Mouse (Mus musculus) spleen, embryonic (tissue): ENCODE results near the gene Vpreb3.

Source experiments
- CTCF ChIA-PET: fragments of 350-600 bp; sonication (Branson Sonifier 250); formaldehyde crosslinking; loops from one replicate; lab custom pipeline; 2022; lab: Charles Lee

Gene Vpreb3

DNA sequence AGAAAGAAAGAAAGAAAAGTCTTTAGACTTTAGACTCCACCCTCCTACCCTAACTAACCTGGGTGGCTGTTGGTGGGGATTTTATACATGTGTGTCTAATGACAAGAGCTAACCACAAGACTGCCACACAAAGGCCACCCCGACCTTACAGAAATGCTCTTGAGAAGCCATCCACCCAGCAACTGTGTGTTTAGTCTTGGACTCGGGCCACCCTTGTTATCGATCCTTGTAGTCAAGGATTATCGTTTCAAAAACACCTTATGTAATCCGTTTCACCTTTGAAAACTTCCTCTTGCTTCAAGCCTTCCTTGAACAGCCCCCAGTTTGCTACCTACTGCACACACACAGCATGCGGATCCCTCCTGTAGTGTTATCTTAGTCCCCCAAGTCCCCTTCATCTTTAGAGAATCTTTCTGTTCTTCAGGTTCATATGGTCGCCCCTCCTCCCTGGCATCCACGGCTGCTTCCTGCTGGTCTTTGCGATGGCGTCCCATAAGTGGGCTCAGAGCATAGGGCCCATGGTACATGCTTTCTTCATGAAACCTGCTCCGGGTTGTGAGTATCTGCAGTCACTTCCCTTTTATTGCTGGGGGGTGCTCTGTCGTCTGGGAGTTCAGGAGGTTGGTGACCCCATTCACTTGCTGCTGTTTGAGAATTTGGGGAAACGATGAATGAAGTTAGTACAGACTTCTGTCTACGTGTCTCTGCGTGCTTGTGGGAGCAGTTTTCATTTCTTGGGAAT lies at the start of gene Vpreb3:
TSS of gene Vpreb3 (plus strand) at position 322 of the 742 bp plus-strand sequence.
- CTCF ChIA-PET: interaction anchor here (0.7 kb wide), 1 partner anchor 10 kb away, joined by 3 read pairs; no protein-coding TSS in a partner anchor

- CTCF ChIA-PET: no interaction called here
Measured at GRCm38 (mm10) chr10:75893089-75893750, 49.6 kb upstream of the Vpreb3 start, which contains the start of gene Derl3. Derl3 (plus strand) TSS chr10:75893413.

- CTCF ChIA-PET: no interaction called here
Measured at GRCm38 (mm10) chr10:75894601-75895000, 48.3 kb upstream of the Vpreb3 start.

DNA sequence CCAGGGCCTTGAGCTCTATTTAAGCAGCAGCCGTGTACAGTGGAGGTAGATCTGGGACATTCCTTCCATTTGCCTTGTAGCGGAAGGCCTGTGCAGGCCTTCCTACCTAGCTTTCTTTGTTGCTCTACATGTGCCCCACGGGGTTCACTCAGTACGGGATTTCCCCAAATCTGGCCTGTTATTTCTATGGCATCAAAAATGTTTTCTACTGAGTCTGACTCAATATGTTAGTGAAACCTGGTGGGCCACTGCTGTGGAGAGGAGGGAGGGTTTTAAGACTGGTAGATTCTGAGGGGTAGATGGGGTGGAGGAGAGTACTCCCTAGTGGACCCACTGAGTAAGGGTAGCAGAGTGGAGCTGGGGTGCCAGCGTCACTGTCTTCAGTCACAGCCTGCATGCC lies 47.1 kb upstream of the Vpreb3 start:
- CTCF ChIA-PET: no interaction called here

DNA sequence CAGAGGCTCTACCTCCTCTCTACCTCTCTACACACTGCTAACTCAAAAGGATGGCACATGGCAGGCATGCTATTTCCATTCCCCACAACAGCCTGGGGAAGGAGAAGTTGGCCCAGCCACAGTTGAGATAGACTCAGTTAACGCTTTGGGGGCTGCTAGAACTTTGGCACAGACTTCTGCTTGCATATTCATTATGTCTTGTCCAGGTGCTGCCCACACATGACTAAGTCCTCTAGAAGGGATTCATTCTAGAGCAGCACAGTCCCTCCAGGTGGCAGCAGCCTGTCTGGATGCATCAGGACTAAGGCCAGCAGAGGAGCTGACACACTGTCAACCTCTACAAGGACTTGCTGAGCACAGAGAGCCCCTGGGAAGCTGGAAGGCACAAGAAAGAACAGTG lies 46.6 kb upstream of the Vpreb3 start:
- CTCF ChIA-PET: no interaction called here

DNA sequence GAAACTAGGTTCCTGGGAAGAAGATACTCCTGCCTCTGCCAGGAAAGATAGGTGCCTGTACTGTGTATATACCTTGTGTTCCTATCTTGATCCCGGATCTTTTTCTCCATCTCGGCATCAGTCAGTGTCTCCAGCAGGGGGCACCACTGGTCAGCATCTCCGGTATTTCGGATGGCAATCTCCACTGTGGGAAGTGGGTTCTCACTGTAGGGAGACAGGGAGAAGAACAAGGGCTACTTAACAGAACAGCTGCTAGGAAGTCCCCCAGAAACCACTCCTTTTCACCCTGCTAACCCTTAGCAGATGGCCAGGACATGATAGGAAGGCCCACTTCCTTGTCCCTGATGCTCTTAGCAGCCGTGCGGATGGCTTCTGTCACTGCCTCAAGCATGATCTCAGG lies 45.5 kb upstream of the Vpreb3 start:
- CTCF ChIA-PET: interaction anchor here (0.7 kb wide), 1 partner anchor 116 kb away, joined by 3 read pairs; the partner anchor contains the start of gene Gstt3

DNA sequence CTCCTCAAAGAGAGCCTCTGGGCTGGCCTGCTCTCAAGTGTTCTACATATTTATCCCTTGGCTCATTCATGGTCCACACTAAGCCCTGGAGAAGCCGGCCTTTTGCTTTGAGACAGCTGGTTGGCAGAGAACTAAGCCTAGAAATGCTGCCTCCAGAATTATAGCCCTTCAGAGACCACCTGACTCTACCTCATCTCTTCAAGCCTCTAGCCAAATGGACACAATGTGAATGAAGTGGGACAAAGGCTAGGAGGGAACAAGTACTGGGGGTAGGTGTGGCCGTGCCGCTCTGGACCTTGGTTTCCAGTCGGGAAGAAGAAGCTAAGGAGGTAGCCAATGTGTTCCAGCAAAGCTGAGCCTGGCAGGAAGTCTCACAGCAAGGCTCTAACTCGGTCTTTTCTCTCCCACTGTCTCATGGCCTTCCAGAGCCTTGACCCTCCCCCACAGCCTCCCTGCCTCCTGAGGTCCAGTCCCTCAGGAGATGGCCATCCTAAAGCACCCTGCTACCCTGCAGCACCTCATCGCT lies 44.8 kb upstream of the Vpreb3 start:
- CTCF ChIA-PET: interaction anchor here (0.7 kb wide), 1 partner anchor 117 kb away, joined by 3 read pairs; the partner anchor contains the start of gene Gstt3

- CTCF ChIA-PET: no interaction called here
Measured at GRCm38 (mm10) chr10:75898846-75899245, 44.0 kb upstream of the Vpreb3 start.

DNA sequence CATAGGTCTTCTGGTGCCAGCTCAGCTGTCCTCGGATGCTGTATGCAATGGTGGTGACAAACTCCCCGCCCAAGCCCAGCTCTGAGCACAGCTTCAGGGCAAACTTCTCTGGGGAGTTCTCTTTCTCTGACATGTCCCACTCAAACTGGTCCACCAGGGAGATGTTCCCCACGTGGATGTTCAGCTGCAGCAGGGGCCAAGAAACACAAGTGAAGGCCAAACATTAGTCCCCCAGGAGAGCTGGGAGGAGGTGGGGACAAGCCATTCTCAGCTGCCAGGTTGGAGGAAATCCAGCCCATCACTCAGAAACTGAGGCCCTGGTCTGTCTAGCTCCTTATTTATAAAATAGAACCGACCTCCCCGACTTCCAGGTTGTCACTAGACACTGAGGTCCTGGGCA lies 38.5 kb upstream of the Vpreb3 start:
- CTCF ChIA-PET: no interaction called here

- CTCF ChIA-PET: no interaction called here
Measured at GRCm38 (mm10) chr10:75906882-75907281, 36.0 kb upstream of the Vpreb3 start.

- CTCF ChIA-PET: no interaction called here
Measured at GRCm38 (mm10) chr10:75910698-75911097, 32.2 kb upstream of the Vpreb3 start.

GRCm38 (mm10) chr10:75913013-75913589 lies 29.8 kb upstream of the Vpreb3 start:
- CTCF ChIA-PET: interaction anchor here (0.6 kb wide), 1 partner anchor 327 kb away, joined by 5 read pairs; no protein-coding TSS in a partner anchor

DNA sequence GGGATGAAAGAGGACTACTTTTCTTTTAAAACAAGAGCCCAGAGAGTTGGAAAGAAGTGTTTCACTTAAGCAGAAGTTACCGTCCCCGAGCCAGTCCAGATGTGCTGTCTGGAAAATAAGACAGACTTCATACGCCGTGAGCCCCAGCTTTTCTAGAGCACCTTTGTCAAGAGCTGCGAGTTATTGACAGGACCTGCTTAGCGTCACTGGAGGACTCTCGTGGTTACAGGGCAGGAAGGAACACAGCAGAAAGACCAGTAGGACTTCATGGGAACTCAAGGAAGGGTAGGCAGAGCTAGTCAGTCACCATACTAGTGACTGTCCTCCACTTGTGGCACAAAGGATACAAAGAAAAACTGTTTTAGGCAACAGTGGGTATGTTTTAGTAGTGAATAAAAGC lies 27.3 kb upstream of the Vpreb3 start:
- CTCF ChIA-PET: no interaction called here

DNA sequence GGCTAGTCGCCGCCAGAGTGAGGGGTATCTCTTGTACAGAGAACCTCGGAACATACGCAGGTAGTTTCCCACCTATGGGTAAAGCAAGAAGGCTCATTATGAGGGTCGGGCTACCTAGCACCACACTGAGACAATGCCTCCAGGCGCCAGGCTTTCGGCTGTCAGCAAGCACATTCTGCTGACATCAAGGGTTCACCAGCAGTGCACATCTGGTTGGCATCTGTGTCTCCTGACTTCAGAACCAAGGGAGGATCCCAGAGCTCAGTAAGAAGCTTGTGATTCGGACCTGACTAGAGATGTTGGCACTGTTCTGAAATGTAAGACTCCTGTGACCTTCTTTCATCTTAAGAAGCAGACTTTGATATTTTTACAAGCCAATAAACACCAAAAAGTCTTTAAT lies 26.0 kb upstream of the Vpreb3 start:
- CTCF ChIA-PET: no interaction called here

DNA sequence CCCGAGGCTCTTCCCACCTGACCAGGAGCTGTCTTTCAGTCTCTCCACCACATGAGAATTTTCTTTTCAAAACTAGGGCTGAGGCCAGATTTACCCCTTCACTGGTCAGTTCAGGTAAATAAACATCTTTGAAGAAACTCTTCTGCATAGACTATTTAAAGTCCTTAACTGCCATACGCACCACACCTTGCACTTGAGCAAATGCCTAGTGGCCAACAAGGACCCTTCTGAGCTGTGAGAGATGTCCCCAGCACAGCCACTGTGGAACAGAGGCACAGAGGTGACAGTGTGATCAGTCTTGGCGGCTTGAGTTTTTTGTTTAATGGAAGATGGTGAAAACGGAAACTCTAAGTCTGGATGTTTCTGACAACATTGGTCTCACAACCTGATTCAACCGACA lies 23.8 kb upstream of the Vpreb3 start:
- CTCF ChIA-PET: no interaction called here

DNA sequence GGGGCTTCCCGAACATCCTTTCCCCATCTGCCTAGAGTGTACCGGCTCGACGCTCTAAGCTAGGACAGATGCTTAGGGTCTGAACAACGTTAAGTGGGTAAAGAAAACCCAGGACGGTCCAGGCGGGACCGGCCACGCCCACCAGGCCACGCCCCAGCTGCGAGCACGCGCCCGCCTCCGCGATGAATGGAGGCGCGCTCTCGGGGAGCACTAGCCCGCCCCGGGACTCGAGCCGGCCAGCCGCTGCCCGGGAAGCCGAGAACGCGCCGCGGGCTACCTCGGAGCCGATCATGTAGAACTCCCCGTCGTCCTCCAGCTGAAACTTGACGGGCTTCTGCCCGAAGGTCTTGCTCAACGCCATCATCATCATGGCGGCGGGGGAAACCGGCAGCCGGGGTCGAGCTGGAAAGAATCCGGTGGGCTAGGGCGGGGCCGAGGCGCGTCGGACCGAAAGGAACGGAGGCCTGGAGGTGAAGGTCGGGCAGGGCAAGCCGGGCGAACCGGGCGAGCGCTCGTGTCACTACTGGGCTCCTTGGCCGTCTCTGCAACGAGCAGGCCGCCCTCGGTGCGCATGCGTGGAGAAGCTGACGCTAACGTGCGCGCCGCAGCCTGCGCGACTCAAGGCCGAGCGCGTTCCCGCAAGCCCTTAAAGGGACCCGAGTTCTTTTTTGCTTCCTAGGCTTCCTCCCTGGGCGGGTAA lies 21.7 kb upstream of the Vpreb3 start, which contains the start of gene Smarcb1:
TSS of gene Smarcb1 (minus strand) at position 592 of the 700 bp plus-strand sequence.
- CTCF ChIA-PET: interaction anchor here (0.5 to 0.9 kb wide), 2 partner anchors 30 to 108 kb away, joined by 3 read pairs; no protein-coding TSS in a partner anchor

- CTCF ChIA-PET: no interaction called here
Measured at GRCm38 (mm10) chr10:75921726-75922560, 20.9 kb upstream of the Vpreb3 start.

- CTCF ChIA-PET: interaction anchor here (0.8 kb wide), 1 partner anchor 27 kb away, joined by 3 read pairs; no protein-coding TSS in a partner anchor
Measured at GRCm38 (mm10) chr10:75924324-75924723, 18.5 kb upstream of the Vpreb3 start.

DNA sequence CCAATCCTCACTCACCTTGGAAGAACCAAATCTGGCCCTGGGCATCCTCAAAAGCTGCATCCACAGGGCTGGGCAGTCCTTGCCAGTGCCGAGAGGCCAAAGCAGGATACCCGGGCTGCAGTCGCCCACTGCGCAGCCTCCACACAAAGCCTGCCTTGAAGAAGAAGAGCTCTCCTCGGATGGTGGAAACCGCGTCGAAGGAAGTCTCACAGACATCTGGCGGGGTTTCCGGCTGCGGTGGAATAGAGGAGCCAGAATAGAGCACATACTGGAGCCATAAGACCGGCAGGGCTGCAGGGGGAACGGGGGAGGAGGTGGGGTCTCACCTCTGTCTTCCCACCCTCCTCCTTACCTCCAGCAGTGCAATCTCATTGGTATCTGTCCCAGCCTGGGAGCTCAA lies 16.5 kb upstream of the Vpreb3 start:
- CTCF ChIA-PET: interaction anchor here (0.6 kb wide), 2 partner anchors 269 to 851 kb away, joined by 3 to 4 read pairs; no protein-coding TSS in a partner anchor

DNA sequence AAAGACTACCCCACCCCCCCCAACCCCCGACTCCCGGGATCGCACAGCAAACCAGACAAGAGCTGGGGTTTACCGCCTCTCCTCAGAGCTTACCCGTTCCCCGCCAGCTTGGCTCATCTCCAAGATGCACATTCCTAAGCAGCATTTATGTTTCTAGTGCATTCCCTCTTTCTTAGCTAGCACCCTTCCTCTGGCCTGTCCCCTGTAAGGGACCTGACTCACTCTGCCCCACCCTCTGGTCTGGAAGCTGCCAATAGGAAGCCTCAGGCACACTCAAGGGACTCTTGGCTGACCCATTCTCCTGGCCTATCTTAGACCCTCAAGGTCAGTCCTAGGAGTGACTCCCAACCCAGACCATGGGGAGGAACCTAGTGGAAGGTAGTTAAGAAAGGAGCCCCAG lies 12.6 kb upstream of the Vpreb3 start:
- CTCF ChIA-PET: interaction anchor here (0.5 kb wide), 1 partner anchor 118 kb away, joined by 18 read pairs; no protein-coding TSS in a partner anchor
